Mouse (Mus musculus) hindbrain, embryonic 11.5 days (tissue): ENCODE data around the gene Cuedc1. TPM values are rescaled to one million over a fixed set of nuclear protein-coding genes. Genes with fewer than 3 reads are reported as not detected.

ENCODE experiments used
- ATAC-seq: fragments of 200-750 bp; cut with Nextera tagmentation; 2 replicates; pipeline ENCODE4 v1.8.0; 2017; ENCODE audit warnings: mild to moderate bottlenecking, moderate TSS enrichment, moderate library complexity; ENCODE audit not compliant: low FRiP score
- DNase-seq: peaks from one replicate; pipeline ENCODE4 v3.0.0-alpha.2; 2015; ENCODE audit warnings: low spot score
- H3K27ac ChIP-seq: fragments of 300-500 bp; sonication (generic); 2 replicates; pipeline ENCODE4 v1.5.1; 2014; ENCODE audit warnings: mild to moderate bottlenecking, low read depth, low read length
- H3K27me3 ChIP-seq: fragments of 300-500 bp; sonication (generic); 2 replicates; pipeline ENCODE4 v1.6.1; 2014; ENCODE audit warnings: mild to moderate bottlenecking, low read length, moderate library complexity, mixed read lengths; ENCODE audit not compliant: control insufficient read depth, insufficient read depth
- H3K36me3 ChIP-seq: fragments of 300-500 bp; sonication (generic); 2 replicates; pipeline ENCODE4 v1.6.1; 2014; ENCODE audit warnings: mild to moderate bottlenecking, low read length, moderate library complexity, mixed read lengths; ENCODE audit not compliant: control insufficient read depth, insufficient read depth
- H3K4me1 ChIP-seq: fragments of 300-500 bp; sonication (generic); replicated peaks from 2 replicates; pipeline ENCODE4 v1.6.1; 2014; ENCODE audit warnings: low read length, mixed read lengths; ENCODE audit not compliant: control insufficient read depth, insufficient read depth
- H3K4me2 ChIP-seq: fragments of 300-500 bp; sonication (generic); replicated peaks from 2 replicates; pipeline ENCODE4 v1.6.1; 2014; ENCODE audit warnings: mild to moderate bottlenecking, low read depth, low read length
- H3K4me3 ChIP-seq: fragments of 300-500 bp; sonication (generic); 2 replicates; pipeline ENCODE4 v1.5.1; 2014; ENCODE audit warnings: low read depth, low read length
- H3K9ac ChIP-seq: fragments of 300-500 bp; sonication (generic); 2 replicates; pipeline ENCODE4 v1.6.1; 2014; ENCODE audit warnings: low read depth, low read length
- H3K9me3 ChIP-seq: fragments of 300-500 bp; sonication (generic); 2 replicates; pipeline ENCODE4 v1.6.1; 2016; ENCODE audit warnings: low read length; ENCODE audit not compliant: control insufficient read depth
- WGBS: fragments of 180-500 bp; shearing (Covaris S2); extraction: QIAGEN DNeasy Blood & Tissue Kit; methylation state at CpG from one replicate; pipeline ENCODE4 v1.1.7; 2014; 5-methylcytosine and 5-hydroxymethylcytosine counted together
- polyA plus RNA-seq: library from polyadenylated mRNA; unstranded; fragments of >200 nt; fragmentation: Nextera tagmentation; extraction: Ambion mirVana; gene quantifications from 2 replicates; pipeline ENCODE4 v1.2.1, GENCODE M21; 2014

Cuedc1 gene
- polyA plus RNA-seq, 1 experiment from 2014 or later: 17.6 TPM

DNA sequence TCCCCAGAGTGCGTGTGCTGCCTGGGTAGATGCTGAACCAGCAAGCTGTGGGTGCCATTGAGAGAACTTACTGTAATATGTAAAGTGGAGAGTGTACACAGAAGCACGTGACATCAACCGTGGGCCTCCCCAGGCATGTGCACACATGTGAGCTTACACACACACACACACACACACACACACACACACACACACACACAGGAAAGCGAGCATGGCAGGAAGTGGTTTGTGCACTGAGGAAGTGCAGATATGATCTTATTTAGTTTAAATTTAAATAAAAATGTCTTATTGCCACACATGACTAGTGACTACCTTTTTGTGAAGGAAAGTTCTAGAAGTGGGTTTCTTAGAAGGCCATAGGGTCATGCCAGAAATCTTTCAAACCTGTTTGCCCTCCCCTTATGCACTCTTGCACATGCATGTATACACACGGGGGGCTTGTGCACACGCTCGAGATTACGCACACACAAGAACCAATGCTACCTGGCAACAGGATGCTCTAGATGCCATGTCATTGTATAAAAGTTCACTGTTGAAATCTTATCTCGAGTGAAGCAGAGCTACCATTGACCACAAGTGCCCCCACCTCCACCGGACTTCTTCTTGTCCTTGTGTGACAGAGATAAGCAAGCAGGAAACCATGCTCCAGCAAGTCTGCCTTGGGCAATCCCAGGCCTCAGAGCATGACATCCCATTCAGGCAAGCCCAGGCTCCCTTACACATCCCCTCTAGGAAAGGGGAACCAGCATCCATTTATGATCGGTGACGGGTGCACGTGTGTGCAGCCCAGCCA lies 47.6 kb downstream of the Cuedc1 start:
- DNase-seq (no peak), ATAC-seq (no peak)
- no peaks in the 10 kb centered on the region for H3K27me3 ChIP-seq
- no peak overlapping the region for H3K4me3 ChIP-seq
- no peak overlapping the region for H3K27ac ChIP-seq
- no peak overlapping the region for H3K9ac ChIP-seq
- no peaks in the 10 kb centered on the region for H3K9me3 ChIP-seq
- WGBS: 88% methylated on average over 13 of the region's 13 CpGs
- no peak overlapping the region for H3K4me2 ChIP-seq
- H3K4me1 ChIP-seq: peaks cover 24% of the 10 kb centered on the region
- H3K36me3 ChIP-seq: no peaks in the 10 kb centered on the region

DNA sequence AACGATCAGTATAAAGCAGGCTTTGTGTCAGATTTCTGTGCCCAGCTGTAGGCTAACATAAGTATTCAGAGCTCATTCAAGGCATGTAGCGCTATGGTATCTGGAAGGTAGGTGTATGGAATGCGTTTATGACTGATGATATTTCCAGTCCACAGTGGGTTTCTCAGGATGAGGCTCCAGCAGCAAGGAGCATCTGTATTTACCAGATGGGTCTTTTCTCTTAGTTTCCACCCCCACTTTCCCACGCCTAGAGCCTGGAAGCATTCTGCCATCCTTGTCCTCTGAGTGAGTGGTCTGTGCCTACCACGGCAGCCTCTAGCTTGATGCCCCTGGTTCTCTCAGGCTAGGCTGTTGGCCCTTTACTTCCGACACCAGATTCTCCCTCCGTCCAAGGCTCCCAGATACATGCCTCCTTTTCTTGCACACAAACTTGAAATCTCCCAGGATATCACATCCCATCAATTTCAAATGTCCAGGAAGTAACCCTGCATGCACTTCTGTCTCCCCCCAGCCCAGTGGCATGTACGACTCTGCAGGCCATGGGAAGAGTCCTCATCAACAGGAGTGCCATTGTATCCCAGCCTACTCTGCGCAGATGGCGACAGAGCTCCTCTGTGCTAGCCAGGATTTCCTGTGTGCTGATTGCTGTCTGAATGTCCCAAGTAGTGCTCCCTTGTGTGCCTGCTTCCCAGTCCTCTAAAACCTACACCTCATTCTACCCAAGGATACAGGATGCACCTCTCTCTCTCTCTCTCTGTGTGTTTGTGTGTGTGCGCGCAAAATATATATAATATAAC lies 48.6 kb downstream of the Cuedc1 start:
- H3K27ac ChIP-seq: no peak overlapping the region
- H3K4me2 ChIP-seq: no peak overlapping the region
- ATAC-seq (no peak), DNase-seq (no peak)
- no peaks in the 10 kb centered on the region for H3K36me3 ChIP-seq
- H3K4me3 ChIP-seq: no peak overlapping the region
- peaks cover 23% of the 10 kb centered on the region for H3K4me1 ChIP-seq
- H3K27me3 ChIP-seq: no peaks in the 10 kb centered on the region
- H3K9me3 ChIP-seq: no peaks in the 10 kb centered on the region
- H3K9ac ChIP-seq: no peak overlapping the region
- 77% methylated on average over 12 of the region's 12 CpGs for WGBS

DNA sequence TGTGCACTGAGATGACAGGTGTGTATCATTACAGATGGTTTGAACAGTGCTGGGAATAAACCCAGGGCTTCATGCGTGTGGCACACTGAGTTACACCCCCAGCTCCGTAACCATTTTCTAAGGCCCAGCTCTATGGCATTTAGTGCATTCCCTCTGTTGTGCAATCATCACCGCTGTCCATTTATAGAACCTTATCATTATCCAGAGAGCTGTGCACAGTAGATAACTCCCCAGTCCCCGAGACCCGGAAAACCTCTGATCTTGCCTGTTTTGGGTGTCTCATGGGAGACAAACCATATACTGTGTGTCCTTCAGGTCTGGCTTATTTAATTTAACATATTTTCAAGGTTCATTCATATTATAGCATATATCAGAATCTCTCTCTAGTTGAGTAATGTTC lies 49.5 kb downstream of the Cuedc1 start:
- no peak overlapping the region for H3K4me2 ChIP-seq
- DNase-seq (no peak), ATAC-seq (no peak)
- 93% methylated on average over 5 of the region's 5 CpGs for WGBS
- H3K36me3 ChIP-seq: no peaks in the 10 kb centered on the region
- no peaks in the 10 kb centered on the region for H3K9me3 ChIP-seq
- no peak overlapping the region for H3K4me3 ChIP-seq
- H3K27ac ChIP-seq: no peak overlapping the region
- peaks cover 19% of the 10 kb centered on the region for H3K4me1 ChIP-seq
- H3K27me3 ChIP-seq: no peaks in the 10 kb centered on the region
- H3K9ac ChIP-seq: no peak overlapping the region

DNA sequence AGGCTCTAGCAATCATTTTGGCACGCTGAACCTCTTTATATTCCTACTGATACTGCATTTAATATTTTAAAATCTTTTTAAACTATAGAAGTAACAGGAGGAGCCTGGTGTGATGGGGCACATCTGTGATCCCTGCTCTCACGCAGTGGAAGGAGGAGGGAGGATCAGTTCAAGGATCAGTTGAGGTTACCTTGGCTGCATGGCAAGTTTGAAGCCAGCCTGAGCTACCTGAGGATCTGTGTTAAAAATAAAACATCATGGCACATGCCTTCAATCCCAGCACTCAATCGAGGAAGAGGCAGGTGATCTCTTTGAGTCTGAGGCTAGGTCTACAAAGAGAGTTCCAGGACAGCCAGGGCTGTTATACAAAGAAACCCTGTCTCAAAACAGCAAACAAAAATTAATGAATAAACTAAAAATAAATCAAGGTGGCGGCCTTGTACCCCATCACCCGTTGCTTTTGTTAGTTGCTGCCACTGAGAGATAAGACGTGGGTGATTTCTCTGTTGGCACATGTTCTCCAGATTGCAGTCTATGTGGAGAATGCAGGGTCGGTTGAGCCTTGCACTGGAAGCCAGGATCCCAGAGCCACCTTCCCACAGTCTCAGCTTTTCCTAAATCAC lies 50.3 kb downstream of the Cuedc1 start:
- Histone ChIP-seq H3K4me1 (peaks cover 18% of the 10 kb centered on the region), H3K36me3 (no peaks in the 10 kb centered on the region), H3K4me3 (no peak overlapping the region), H3K27ac (no peak overlapping the region), H3K27me3 (no peaks in the 10 kb centered on the region), H3K9ac (no peak overlapping the region), H3K9me3 (no peaks in the 10 kb centered on the region), H3K4me2 (no peak overlapping the region)
- DNase-seq (no peak), ATAC-seq (no peak)
- 56% methylated on average over 7 of the region's 7 CpGs for WGBS

DNA sequence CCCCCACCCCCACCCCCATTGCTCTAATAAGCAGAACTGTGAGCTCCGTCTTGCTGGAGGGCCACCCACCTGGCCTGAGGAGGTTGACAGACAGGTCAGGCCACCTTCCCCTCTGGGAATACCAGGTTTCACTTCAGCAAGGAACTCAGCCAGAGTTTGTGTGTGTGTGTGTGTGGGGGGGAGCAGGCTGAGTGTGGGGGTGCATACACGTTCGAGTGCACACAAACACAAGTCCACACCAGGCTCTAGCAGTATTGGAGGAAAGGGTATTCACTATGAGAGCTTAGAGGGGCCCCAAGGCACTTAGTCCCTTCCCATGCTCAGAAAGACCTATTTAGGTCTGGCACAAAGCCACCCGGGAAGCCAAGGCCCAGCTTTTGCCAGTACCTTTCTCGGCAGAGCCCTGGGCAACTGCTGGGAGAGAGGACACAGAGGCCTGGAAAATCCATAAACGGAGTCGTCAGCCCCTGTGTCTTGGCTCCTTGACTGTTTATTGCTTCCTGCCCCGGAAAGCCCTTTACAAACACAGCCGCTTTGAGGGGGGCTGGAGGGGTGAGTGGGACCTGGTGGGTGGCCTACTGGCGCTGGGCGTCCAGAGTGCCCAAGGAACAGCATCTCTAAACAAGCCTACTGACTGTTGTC lies 50.9 kb downstream of the Cuedc1 start:
- peak overlapping the region; percentile 65; the same call in 1 of the 2 replicates for H3K27ac ChIP-seq
- H3K4me1 ChIP-seq: peaks cover 17% of the 10 kb centered on the region
- H3K36me3 ChIP-seq: no peaks in the 10 kb centered on the region
- DNase-seq: no peak
- ATAC-seq: no peak
- H3K27me3 ChIP-seq: no peaks in the 10 kb centered on the region
- WGBS: 13% methylated on average over 11 of the region's 11 CpGs
- H3K4me2 ChIP-seq: no peak overlapping the region; the same call in 1 of the 2 replicates
- peak overlapping the region; percentile 23; the same call in 1 of the 2 replicates for H3K9ac ChIP-seq
- no peaks in the 10 kb centered on the region for H3K9me3 ChIP-seq
- no peak overlapping the region for H3K4me3 ChIP-seq

DNA sequence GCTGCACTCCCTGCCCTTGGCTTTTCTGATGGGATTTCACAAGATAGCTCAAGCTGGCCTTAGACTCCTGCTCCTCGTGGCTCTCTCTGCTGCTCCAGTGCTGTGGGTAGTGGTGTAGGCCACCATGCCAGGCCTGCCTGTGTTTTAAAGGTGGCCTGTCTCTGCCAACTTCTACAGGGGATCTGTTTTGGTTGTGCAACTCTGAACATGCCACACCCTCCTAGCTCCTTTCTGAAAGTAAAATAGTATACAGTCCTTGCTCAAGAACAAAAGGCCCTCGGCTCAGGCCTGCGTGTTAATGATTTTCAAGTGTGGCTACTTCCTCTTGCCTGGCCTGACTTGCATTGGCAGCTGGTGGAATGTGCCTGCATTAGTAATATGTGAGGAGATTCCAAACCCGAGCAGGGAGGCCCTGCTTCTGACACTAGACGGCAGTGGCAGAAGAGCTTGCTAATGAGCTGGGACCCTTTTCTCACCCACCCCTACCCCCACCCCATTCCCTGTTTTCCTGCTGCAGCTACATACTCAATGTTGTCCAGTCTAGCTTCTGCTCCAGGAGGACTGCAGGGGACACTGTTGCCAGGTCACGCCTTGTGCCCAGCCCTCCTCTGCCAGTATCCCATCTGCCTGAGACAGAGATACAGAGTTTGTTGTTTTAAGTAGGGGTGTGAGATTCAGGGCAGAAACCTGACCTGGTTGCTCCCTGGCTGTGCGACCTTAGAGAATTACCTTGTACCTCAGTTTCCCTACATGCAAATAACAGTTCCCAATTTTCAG lies 53.7 kb downstream of the Cuedc1 start:
- 29% methylated on average over 7 of the region's 7 CpGs for WGBS
- H3K4me3 ChIP-seq: no peak overlapping the region
- H3K4me2 ChIP-seq: no peak overlapping the region
- DNase-seq (no peak), ATAC-seq (no peak)
- H3K27ac ChIP-seq: no peak overlapping the region
- no peaks in the 10 kb centered on the region for H3K9me3 ChIP-seq
- peaks cover 18% of the 10 kb centered on the region for H3K4me1 ChIP-seq
- no peaks in the 10 kb centered on the region for H3K27me3 ChIP-seq
- no peak overlapping the region for H3K9ac ChIP-seq
- no peaks in the 10 kb centered on the region for H3K36me3 ChIP-seq

DNA sequence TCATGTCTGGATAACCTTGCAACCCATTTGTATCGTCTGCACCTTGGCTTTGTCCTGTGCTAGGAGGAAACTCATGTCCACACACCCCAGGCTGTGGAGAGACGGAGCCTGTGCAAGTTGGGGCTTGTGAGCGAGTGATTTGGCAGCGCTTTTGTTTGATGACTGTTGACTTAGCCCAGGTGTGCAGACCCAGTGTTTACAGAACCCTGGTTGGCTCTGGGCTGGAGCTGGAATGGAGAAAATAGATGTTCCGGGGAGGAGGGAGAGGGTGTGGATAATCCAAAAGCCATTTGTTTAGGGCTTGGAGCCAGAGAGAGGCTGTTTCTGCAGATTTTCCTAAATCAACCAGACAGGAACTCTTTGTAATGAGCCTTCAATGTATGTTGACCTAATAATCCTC lies 56.0 kb downstream of the Cuedc1 start:
- no peak for DNase-seq
- no peak for ATAC-seq
- no peaks in the 10 kb centered on the region for H3K27me3 ChIP-seq
- H3K4me3 ChIP-seq: no peak overlapping the region
- H3K9ac ChIP-seq: no peak overlapping the region
- no peaks in the 10 kb centered on the region for H3K36me3 ChIP-seq
- H3K4me1 ChIP-seq: peaks cover 9% of the 10 kb centered on the region
- 76% methylated on average over 5 of the region's 5 CpGs for WGBS
- no peak overlapping the region for H3K4me2 ChIP-seq
- H3K9me3 ChIP-seq: no peaks in the 10 kb centered on the region
- no peak overlapping the region for H3K27ac ChIP-seq

DNA sequence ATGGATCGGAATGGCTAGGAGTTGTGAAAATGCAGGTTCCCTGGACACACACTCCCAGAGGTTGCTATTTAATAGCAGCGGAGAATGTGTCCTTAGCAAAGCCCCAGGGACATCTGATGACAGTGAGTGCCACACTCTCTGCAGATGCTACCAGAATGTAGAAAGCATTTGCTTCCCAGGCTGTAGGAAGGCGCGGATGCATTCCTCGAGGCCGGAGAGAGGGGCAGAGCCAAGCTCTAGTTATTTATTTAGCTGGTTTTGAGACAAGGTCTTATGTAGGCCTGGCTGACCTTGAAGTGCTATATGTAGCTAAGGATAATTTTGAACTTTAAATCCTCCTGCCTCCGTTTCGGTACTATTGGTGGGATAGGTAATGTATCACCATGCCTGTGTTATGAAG lies 56.6 kb downstream of the Cuedc1 start:
- WGBS: 67% methylated on average over 8 of the region's 8 CpGs
- DNase-seq (no peak), ATAC-seq (no peak)
- Histone ChIP-seq H3K27me3 (no peaks in the 10 kb centered on the region), H3K27ac (no peak overlapping the region), H3K4me3 (no peak overlapping the region), H3K9ac (no peak overlapping the region), H3K4me1 (peaks cover 8% of the 10 kb centered on the region), H3K36me3 (no peaks in the 10 kb centered on the region), H3K9me3 (no peaks in the 10 kb centered on the region), H3K4me2 (no peak overlapping the region)
